Mouse (Mus musculus) layer of hippocampus, postnatal 36 days (tissue): Measurements from ENCODE around the gene Cacng8. TPM values are rescaled to one million over a fixed set of nuclear protein-coding genes. Genes with fewer than 3 reads are reported as not detected.
"Not testable (repeated sequence)": the region's sequence is repeated elsewhere in the genome, so short reads cannot be mapped to it uniquely, and the experiment has no call there.

Experiments
- DNase-seq, 2 experiments: peaks; one replicate each; pipeline ENCODE4 v3.0.0; 2022
- total RNA-seq, 2 experiments: library from RNA; stranded (reverse); gene quantifications; 2 replicates each; pipeline ENCODE4 v1.2.3; 2021

Cacng8 gene
- total RNA-seq, 2 experiments from 2014 or later = 406 to 411 TPM

GRCm38 (mm10) chr7:3388885-3389284 lies 1.6 kb upstream of the Cacng8 start:
- no peak for DNase-seq

- DNase-seq = peak; percentile 86 to 87
Observed at GRCm38 (mm10) chr7:3389444-3390412, 755 bp upstream of the Cacng8 start.

GRCm38 (mm10) chr7:3391081-3391451 lies 583 bp downstream of the Cacng8 start:
- DNase-seq = no peak

GRCm38 (mm10) chr7:3391809-3392208 lies 1.3 kb downstream of the Cacng8 start:
- DNase-seq = peak in 1 of 2 experiments; percentile 45

GRCm38 (mm10) chr7:3397355-3397754 lies 6.9 kb downstream of the Cacng8 start:
- DNase-seq = no peak

GRCm38 (mm10) chr7:3397797-3398196 lies 7.3 kb downstream of the Cacng8 start:
- DNase-seq = no peak

GRCm38 (mm10) chr7:3398363-3398762 lies 7.9 kb downstream of the Cacng8 start:
- not testable (repeated sequence) for DNase-seq

- no peak for DNase-seq
Observed at GRCm38 (mm10) chr7:3399937-3400336, 9.5 kb downstream of the Cacng8 start.

GRCm38 (mm10) chr7:3409729-3410520 lies 19.4 kb downstream of the Cacng8 start:
- no peak for DNase-seq

GRCm38 (mm10) chr7:3411160-3411941 lies 20.9 kb downstream of the Cacng8 start:
- peak in 1 of 2 experiments; percentile 51 for DNase-seq

GRCm38 (mm10) chr7:3412036-3412435 lies 21.6 kb downstream of the Cacng8 start:
- peak in 1 of 2 experiments; percentile 44 for DNase-seq

GRCm38 (mm10) chr7:3414888-3415287 lies 24.4 kb downstream of the Cacng8 start:
- no peak for DNase-seq

- no peak for DNase-seq
Observed at GRCm38 (mm10) chr7:3415378-3415777, 24.9 kb downstream of the Cacng8 start.

GRCm38 (mm10) chr7:3419941-3420340 lies 29.5 kb downstream of the Cacng8 start:
- no peak for DNase-seq

- DNase-seq = no peak
Observed at GRCm38 (mm10) chr7:3420466-3420865, 30.0 kb downstream of the Cacng8 start.

GRCm38 (mm10) chr7:3421297-3421696 lies 30.8 kb downstream of the Cacng8 start:
- no peak for DNase-seq

- peak in 1 of 2 experiments; percentile 37 for DNase-seq
Observed at GRCm38 (mm10) chr7:3422051-3422450, 31.6 kb downstream of the Cacng8 start.

GRCm38 (mm10) chr7:3423430-3423829 lies 32.9 kb downstream of the Cacng8 start:
- no peak for DNase-seq

- DNase-seq = no peak
Observed at GRCm38 (mm10) chr7:3423895-3424294, 33.4 kb downstream of the Cacng8 start, which contains the start of gene Cacng6. Cacng6 (plus strand) TSS chr7:3424195.

- DNase-seq = peak; percentile 82 to 84
Observed at GRCm38 (mm10) chr7:3425141-3425540, 34.7 kb downstream of the Cacng8 start.

- DNase-seq = no peak
Observed at GRCm38 (mm10) chr7:3430161-3430560, 39.7 kb downstream of the Cacng8 start.

GRCm38 (mm10) chr7:3432066-3432465 lies 41.6 kb downstream of the Cacng8 start:
- DNase-seq = no peak
